Mouse (Mus musculus) stomach, embryonic 15.5 days (tissue): ENCODE results near the gene Pde4d. TPM values are rescaled to one million over a fixed set of nuclear protein-coding genes. Genes with fewer than 3 reads are reported as not detected.

Experiments
- ATAC-seq: fragments of 200-750 bp; cut with Nextera tagmentation; 2 replicates; pipeline ENCODE4 v1.8.0; 2017; ENCODE audit warnings: low read depth, moderate number of reproducible peaks, moderate TSS enrichment; ENCODE audit not compliant: insufficient read depth, low FRiP score
- H3K27ac ChIP-seq: fragments of 300-500 bp; sonication (generic); 2 replicates; pipeline ENCODE4 v1.5.1; 2015; ENCODE audit warnings: mild to moderate bottlenecking, inconsistent platforms
- H3K27me3 ChIP-seq: fragments of 300-500 bp; sonication (generic); replicated peaks from 2 replicates; pipeline ENCODE4 v1.6.1; 2015; ENCODE audit warnings: inconsistent platforms
- H3K36me3 ChIP-seq: fragments of 300-500 bp; sonication (generic); 2 replicates; pipeline ENCODE4 v1.6.1; 2015; ENCODE audit warnings: inconsistent platforms
- H3K4me1 ChIP-seq: fragments of 300-500 bp; sonication (generic); 2 replicates; pipeline ENCODE4 v1.6.1; 2015; ENCODE audit warnings: inconsistent platforms
- H3K4me2 ChIP-seq: fragments of 300-500 bp; sonication (generic); 2 replicates; pipeline ENCODE4 v1.6.1; 2015; ENCODE audit warnings: mild to moderate bottlenecking, inconsistent platforms
- H3K4me3 ChIP-seq: fragments of 300-500 bp; sonication (generic); replicated peaks from 2 replicates; pipeline ENCODE4 v1.5.1; 2015; ENCODE audit warnings: inconsistent platforms
- H3K9ac ChIP-seq: fragments of 300-500 bp; sonication (generic); 2 replicates; pipeline ENCODE4 v1.6.1; 2015; ENCODE audit warnings: inconsistent platforms
- H3K9me3 ChIP-seq: fragments of 300-500 bp; sonication (generic); 2 replicates; pipeline ENCODE4 v1.6.1; 2016; ENCODE audit warnings: inconsistent platforms
- WGBS: fragments of 180-500 bp; shearing (Covaris S2); methylation state at CpG from one replicate; pipeline ENCODE4 v1.1.7; 2015; 5-methylcytosine and 5-hydroxymethylcytosine counted together
- polyA plus RNA-seq: library from polyadenylated mRNA; unstranded; fragments of >200 nt; fragmentation: Nextera tagmentation; extraction: Ambion mirVana; gene quantifications from 2 replicates; pipeline ENCODE4 v1.2.1, GENCODE M21; 2015

Pde4d gene
- polyA plus RNA-seq, 1 experiment from 2014 or later = 22.8 TPM

GRCm38 (mm10) chr13:109625466-109626129 lies 1175.8 kb downstream of the Pde4d start:
- H3K9ac ChIP-seq = no peak overlapping the region
- no peak overlapping the region for H3K27ac ChIP-seq
- ATAC-seq = no peak
- H3K4me2 ChIP-seq = no peak overlapping the region
- H3K9me3 ChIP-seq = no peaks in the 10 kb centered on the region
- H3K27me3 ChIP-seq = no peaks in the 10 kb centered on the region
- H3K4me1 ChIP-seq = no peaks in the 10 kb centered on the region
- H3K36me3 ChIP-seq = no peaks in the 10 kb centered on the region
- H3K4me3 ChIP-seq = no peak overlapping the region
- WGBS = 91% methylated on average over 18 of the region's 18 CpGs

GRCm38 (mm10) chr13:109627265-109627664 lies 1177.5 kb downstream of the Pde4d start:
- WGBS = 74% methylated on average over 2 of the region's 2 CpGs
- no peak overlapping the region for H3K27ac ChIP-seq
- H3K27me3 ChIP-seq = no peaks in the 10 kb centered on the region
- H3K4me2 ChIP-seq = no peak overlapping the region
- no peaks in the 10 kb centered on the region for H3K9me3 ChIP-seq
- no peak overlapping the region for H3K9ac ChIP-seq
- no peaks in the 10 kb centered on the region for H3K36me3 ChIP-seq
- no peak overlapping the region for H3K4me3 ChIP-seq
- H3K4me1 ChIP-seq = peaks cover 8% of the 10 kb centered on the region
- no peak for ATAC-seq

- Histone ChIP-seq H3K4me3 (no peak overlapping the region), H3K9me3 (no peaks in the 10 kb centered on the region), H3K27me3 (no peaks in the 10 kb centered on the region), H3K4me1 (peaks cover 15% of the 10 kb centered on the region), H3K4me2 (no peak overlapping the region), H3K9ac (no peak overlapping the region), H3K27ac (no peak overlapping the region), H3K36me3 (no peaks in the 10 kb centered on the region)
- no peak for ATAC-seq
- 92% methylated on average over 4 of the region's 4 CpGs for WGBS
Measured at GRCm38 (mm10) chr13:109628606-109629005, 1178.9 kb downstream of the Pde4d start.

GRCm38 (mm10) chr13:109629216-109629615 lies 1179.5 kb downstream of the Pde4d start:
- ATAC-seq = no peak
- Histone ChIP-seq H3K27me3 (no peaks in the 10 kb centered on the region), H3K27ac (no peak overlapping the region), H3K4me1 (peaks cover 15% of the 10 kb centered on the region), H3K9me3 (no peaks in the 10 kb centered on the region), H3K9ac (no peak overlapping the region), H3K36me3 (no peaks in the 10 kb centered on the region), H3K4me2 (no peak overlapping the region), H3K4me3 (no peak overlapping the region)
- 86% methylated on average over 5 of the region's 5 CpGs for WGBS

GRCm38 (mm10) chr13:109631399-109632026 lies 1181.8 kb downstream of the Pde4d start:
- no peak overlapping the region for H3K4me2 ChIP-seq
- no peak for ATAC-seq
- no peaks in the 10 kb centered on the region for H3K9me3 ChIP-seq
- H3K9ac ChIP-seq = no peak overlapping the region
- 30% methylated on average over 10 of the region's 10 CpGs for WGBS
- no peaks in the 10 kb centered on the region for H3K36me3 ChIP-seq
- H3K27me3 ChIP-seq = no peaks in the 10 kb centered on the region
- no peak overlapping the region for H3K4me3 ChIP-seq
- no peak overlapping the region; the same call in 1 of the 2 replicates for H3K27ac ChIP-seq
- peaks cover 15% of the 10 kb centered on the region for H3K4me1 ChIP-seq

GRCm38 (mm10) chr13:109632387-109633036 lies 1182.8 kb downstream of the Pde4d start:
- Histone ChIP-seq H3K27me3 (no peaks in the 10 kb centered on the region), H3K9ac (no peak overlapping the region), H3K9me3 (no peaks in the 10 kb centered on the region), H3K4me1 (peaks cover 15% of the 10 kb centered on the region), H3K27ac (peak overlapping the region; percentile 49), H3K4me2 (no peak overlapping the region), H3K4me3 (no peak overlapping the region), H3K36me3 (no peaks in the 10 kb centered on the region)
- peak; percentile 50; the same call in 1 of the 2 replicates for ATAC-seq
- WGBS = 30% methylated on average over 7 of the region's 7 CpGs

GRCm38 (mm10) chr13:109633037-109633418 lies 1183.3 kb downstream of the Pde4d start:
- no peaks in the 10 kb centered on the region for H3K27me3 ChIP-seq
- H3K4me2 ChIP-seq = no peak overlapping the region
- H3K36me3 ChIP-seq = no peaks in the 10 kb centered on the region
- no peak overlapping the region for H3K4me3 ChIP-seq
- H3K9me3 ChIP-seq = no peaks in the 10 kb centered on the region
- peak overlapping the region; percentile 49 for H3K27ac ChIP-seq
- 27% methylated on average over 3 of the region's 3 CpGs for WGBS
- no peak overlapping the region for H3K9ac ChIP-seq
- H3K4me1 ChIP-seq = peaks cover 15% of the 10 kb centered on the region
- no peak; the same call in 1 of the 2 replicates for ATAC-seq

- H3K4me2 ChIP-seq = no peak overlapping the region
- no peak overlapping the region for H3K4me3 ChIP-seq
- peaks cover 15% of the 10 kb centered on the region for H3K4me1 ChIP-seq
- H3K9ac ChIP-seq = no peak overlapping the region
- H3K36me3 ChIP-seq = no peaks in the 10 kb centered on the region
- no peaks in the 10 kb centered on the region for H3K9me3 ChIP-seq
- ATAC-seq = no peak
- 73% methylated on average over 10 of the region's 10 CpGs for WGBS
- H3K27ac ChIP-seq = no peak overlapping the region
- H3K27me3 ChIP-seq = no peaks in the 10 kb centered on the region
Measured at GRCm38 (mm10) chr13:109635901-109636520, 1186.3 kb downstream of the Pde4d start.

- Histone ChIP-seq H3K27me3 (no peaks in the 10 kb centered on the region), H3K4me2 (no peak overlapping the region), H3K4me3 (no peak overlapping the region), H3K27ac (no peak overlapping the region), H3K4me1 (no peaks in the 10 kb centered on the region), H3K9ac (no peak overlapping the region), H3K9me3 (no peaks in the 10 kb centered on the region), H3K36me3 (no peaks in the 10 kb centered on the region)
- ATAC-seq = no peak
Measured at GRCm38 (mm10) chr13:109638273-109638672, 1188.5 kb downstream of the Pde4d start.

GRCm38 (mm10) chr13:109639286-109639685 lies 1189.5 kb downstream of the Pde4d start:
- Histone ChIP-seq H3K4me3 (no peak overlapping the region), H3K4me2 (no peak overlapping the region), H3K27me3 (no peaks in the 10 kb centered on the region), H3K27ac (no peak overlapping the region), H3K9ac (no peak overlapping the region), H3K4me1 (no peaks in the 10 kb centered on the region), H3K36me3 (no peaks in the 10 kb centered on the region), H3K9me3 (no peaks in the 10 kb centered on the region)
- no peak for ATAC-seq
- WGBS = 55% methylated on average over 6 of the region's 6 CpGs

- Histone ChIP-seq H3K27ac (no peak overlapping the region), H3K36me3 (no peaks in the 10 kb centered on the region), H3K9me3 (no peaks in the 10 kb centered on the region), H3K27me3 (no peaks in the 10 kb centered on the region), H3K4me1 (no peaks in the 10 kb centered on the region), H3K4me3 (no peak overlapping the region), H3K9ac (no peak overlapping the region), H3K4me2 (no peak overlapping the region)
- 56% methylated on average over 6 of the region's 6 CpGs for WGBS
- ATAC-seq = no peak
Measured at GRCm38 (mm10) chr13:109641562-109641961, 1191.8 kb downstream of the Pde4d start.

GRCm38 (mm10) chr13:109643419-109643818 lies 1193.7 kb downstream of the Pde4d start:
- H3K4me2 ChIP-seq = no peak overlapping the region
- no peaks in the 10 kb centered on the region for H3K9me3 ChIP-seq
- H3K4me1 ChIP-seq = no peaks in the 10 kb centered on the region
- H3K36me3 ChIP-seq = no peaks in the 10 kb centered on the region
- H3K9ac ChIP-seq = no peak overlapping the region
- no peaks in the 10 kb centered on the region for H3K27me3 ChIP-seq
- 84% methylated on average over 3 of the region's 3 CpGs for WGBS
- H3K4me3 ChIP-seq = no peak overlapping the region
- H3K27ac ChIP-seq = no peak overlapping the region
- no peak for ATAC-seq
